Mouse (Mus musculus) heart, adult 8-10 months (tissue): ENCODE measurements around the gene Ehf. TPM values are rescaled to one million over a fixed set of nuclear protein-coding genes. Genes with fewer than 3 reads are reported as not detected.

Experiments used
- DNase-seq: peaks from one replicate; pipeline ENCODE4 v3.0.0; 2022; ENCODE audit warnings: low spot score
- total RNA-seq, 4 experiments: library from RNA; stranded (reverse); gene quantifications; 2 replicates each; pipeline ENCODE4 v1.2.4; 2022

The Ehf gene
- under 1 TPM in 1 of 4 experiments, not detected in 3; 0.09 TPM for total RNA-seq

- DNase-seq, result no peak
Measured at GRCm38 (mm10) chr2:103303132-103303531, at the start of gene Ehf. Ehf (minus strand) TSS chr2:103303278.

GRCm38 (mm10) chr2:103347417-103347891, 44.4 kb upstream of the Ehf start:
- peak; percentile 28 for DNase-seq

- no peak for DNase-seq
Measured at GRCm38 (mm10) chr2:103346751-103347289, 43.7 kb upstream of the Ehf start.

GRCm38 (mm10) chr2:103343611-103344010, 40.5 kb upstream of the Ehf start:
- no peak for DNase-seq

GRCm38 (mm10) chr2:103342123-103342522, 39.0 kb upstream of the Ehf start:
- no peak for DNase-seq

GRCm38 (mm10) chr2:103341375-103341971, 38.4 kb upstream of the Ehf start:
- DNase-seq, result no peak

GRCm38 (mm10) chr2:103338706-103339105, 35.6 kb upstream of the Ehf start:
- no peak for DNase-seq

GRCm38 (mm10) chr2:103337370-103337769, 34.3 kb upstream of the Ehf start:
- DNase-seq, result no peak

- DNase-seq, result no peak
Measured at GRCm38 (mm10) chr2:103336621-103337020, 33.5 kb upstream of the Ehf start.

GRCm38 (mm10) chr2:103336000-103336399, 32.9 kb upstream of the Ehf start:
- no peak for DNase-seq

GRCm38 (mm10) chr2:103331666-103332191, 28.7 kb upstream of the Ehf start:
- DNase-seq, result no peak

- no peak for DNase-seq
Measured at GRCm38 (mm10) chr2:103328731-103329130, 25.7 kb upstream of the Ehf start.

GRCm38 (mm10) chr2:103325301-103326048, 22.4 kb upstream of the Ehf start:
- DNase-seq, result no peak

GRCm38 (mm10) chr2:103324320-103324719, 21.2 kb upstream of the Ehf start:
- DNase-seq, result no peak

GRCm38 (mm10) chr2:103322171-103322570, 19.1 kb upstream of the Ehf start:
- no peak for DNase-seq

GRCm38 (mm10) chr2:103321638-103322037, 18.6 kb upstream of the Ehf start:
- DNase-seq, result no peak

GRCm38 (mm10) chr2:103314002-103314401, 10.9 kb upstream of the Ehf start:
- no peak for DNase-seq

GRCm38 (mm10) chr2:103312640-103313039, 9.6 kb upstream of the Ehf start:
- DNase-seq, result no peak

- no peak for DNase-seq
Measured at GRCm38 (mm10) chr2:103310663-103311062, 7.6 kb upstream of the Ehf start.

GRCm38 (mm10) chr2:103306686-103307085, 3.6 kb upstream of the Ehf start:
- DNase-seq, result no peak

- DNase-seq, result no peak
Measured at GRCm38 (mm10) chr2:103302669-103303068, 409 bp downstream of the Ehf start.

GRCm38 (mm10) chr2:103298711-103299463, 4.2 kb downstream of the Ehf start:
- DNase-seq, result no peak
